Mouse (Mus musculus): ENCODE data around the gene Tcf7l2. TPM values are rescaled to one million over a fixed set of nuclear protein-coding genes. Genes with fewer than 3 reads are reported as not detected.
A peak's percentile ranks its signal among the peaks of the same experiment; 100 is the strongest.

Tcf7l2 gene
- total RNA-seq, 1 experiment from 2014 or later: 15.3 TPM

GRCm38 (mm10) chr19:55839036-55839555 lies 97.5 kb downstream of the Tcf7l2 start:
- ATAC-seq (replicated peaks; ENCODE audit: insufficient number of reproducible peaks, low FRiP score, low TSS enrichment, poor library complexity, severe bottlenecking): no peak

GRCm38 (mm10) chr19:55840499-55841121 lies 99.0 kb downstream of the Tcf7l2 start:
- 0 out of 2 replicates have a peak, but pooled peaks have one; percentile 20 for ATAC-seq (replicated peaks; ENCODE audit: insufficient number of reproducible peaks, low FRiP score, low TSS enrichment, poor library complexity, severe bottlenecking)

- ATAC-seq (replicated peaks; ENCODE audit: insufficient number of reproducible peaks, low FRiP score, low TSS enrichment, poor library complexity, severe bottlenecking): no peak
These were observed 100.4 kb downstream of the Tcf7l2 start for GRCm38 (mm10) chr19:55842046-55842445.

- ATAC-seq (replicated peaks; ENCODE audit: insufficient number of reproducible peaks, low FRiP score, low TSS enrichment, poor library complexity, severe bottlenecking): no peak
These were observed 101.7 kb downstream of the Tcf7l2 start for GRCm38 (mm10) chr19:55843111-55843887.

GRCm38 (mm10) chr19:55845702-55846101 lies 104.1 kb downstream of the Tcf7l2 start:
- no peak for ATAC-seq (replicated peaks; ENCODE audit: insufficient number of reproducible peaks, low FRiP score, low TSS enrichment, poor library complexity, severe bottlenecking)

- ATAC-seq (replicated peaks; ENCODE audit: insufficient number of reproducible peaks, low FRiP score, low TSS enrichment, poor library complexity, severe bottlenecking): no peak
These were observed 104.6 kb downstream of the Tcf7l2 start for GRCm38 (mm10) chr19:55846256-55846655.

- no peak for ATAC-seq (replicated peaks; ENCODE audit: insufficient number of reproducible peaks, low FRiP score, low TSS enrichment, poor library complexity, severe bottlenecking)
These were observed 105.4 kb downstream of the Tcf7l2 start for GRCm38 (mm10) chr19:55847043-55847442.

GRCm38 (mm10) chr19:55850402-55851078 lies 108.9 kb downstream of the Tcf7l2 start:
- ATAC-seq (replicated peaks; ENCODE audit: insufficient number of reproducible peaks, low FRiP score, low TSS enrichment, poor library complexity, severe bottlenecking): no peak

- ATAC-seq (replicated peaks; ENCODE audit: insufficient number of reproducible peaks, low FRiP score, low TSS enrichment, poor library complexity, severe bottlenecking): no peak
These were observed 110.1 kb downstream of the Tcf7l2 start for GRCm38 (mm10) chr19:55851498-55852324.

GRCm38 (mm10) chr19:55854389-55854788 lies 112.8 kb downstream of the Tcf7l2 start:
- ATAC-seq (replicated peaks; ENCODE audit: insufficient number of reproducible peaks, low FRiP score, low TSS enrichment, poor library complexity, severe bottlenecking): no peak

- ATAC-seq (replicated peaks; ENCODE audit: insufficient number of reproducible peaks, low FRiP score, low TSS enrichment, poor library complexity, severe bottlenecking): no peak
These were observed 114.0 kb downstream of the Tcf7l2 start for GRCm38 (mm10) chr19:55855571-55855970.

GRCm38 (mm10) chr19:55857328-55857727 lies 115.7 kb downstream of the Tcf7l2 start:
- ATAC-seq (replicated peaks; ENCODE audit: insufficient number of reproducible peaks, low FRiP score, low TSS enrichment, poor library complexity, severe bottlenecking): no peak

- no peak for ATAC-seq (replicated peaks; ENCODE audit: insufficient number of reproducible peaks, low FRiP score, low TSS enrichment, poor library complexity, severe bottlenecking)
These were observed 118.6 kb downstream of the Tcf7l2 start for GRCm38 (mm10) chr19:55860009-55860743.

- ATAC-seq (replicated peaks; ENCODE audit: insufficient number of reproducible peaks, low FRiP score, low TSS enrichment, poor library complexity, severe bottlenecking): no peak
These were observed 120.1 kb downstream of the Tcf7l2 start for GRCm38 (mm10) chr19:55861746-55862145.

GRCm38 (mm10) chr19:55862559-55862958 lies 120.9 kb downstream of the Tcf7l2 start:
- ATAC-seq (replicated peaks; ENCODE audit: insufficient number of reproducible peaks, low FRiP score, low TSS enrichment, poor library complexity, severe bottlenecking): no peak

GRCm38 (mm10) chr19:55865049-55865448 lies 123.4 kb downstream of the Tcf7l2 start:
- no peak for ATAC-seq (replicated peaks; ENCODE audit: insufficient number of reproducible peaks, low FRiP score, low TSS enrichment, poor library complexity, severe bottlenecking)

GRCm38 (mm10) chr19:55865774-55866578 lies 124.4 kb downstream of the Tcf7l2 start:
- peak; percentile 67 for ATAC-seq (replicated peaks; ENCODE audit: insufficient number of reproducible peaks, low FRiP score, low TSS enrichment, poor library complexity, severe bottlenecking)
